Mouse (Mus musculus) heart, postnatal 25 days (tissue): ENCODE data around the gene Nck2. TPM values are rescaled to one million over a fixed set of nuclear protein-coding genes. Genes with fewer than 3 reads are reported as not detected.
A peak's percentile ranks its signal among the peaks of the same experiment; 100 is the strongest.

Experiments used
- DNase-seq: peaks from one replicate; pipeline ENCODE4 v3.0.0; 2022; ENCODE audit warnings: low spot score
- intact Hi-C: fragments of 180-260 bp; cut with DNase I; formaldehyde crosslinking; loops from one replicate; pipeline ENCODE4 v1.15.1; 2025
- total RNA-seq, 2 experiments: library from RNA; stranded (reverse); gene quantifications; 2 replicates each; pipeline ENCODE4 v1.2.3; 2021

The Nck2 gene
- total RNA-seq, 2 experiments from 2014 or later, result 14.3 to 15.4 TPM

- intact Hi-C loops, result no loop called here
- DNase-seq, result no peak
Observed at GRCm38 (mm10) chr1:43464976-43465375, 20.6 kb downstream of the Nck2 start.

- DNase-seq, result no peak
- intact Hi-C loops, result no loop called here
Observed at GRCm38 (mm10) chr1:43465957-43466624, 21.7 kb downstream of the Nck2 start.

DNA sequence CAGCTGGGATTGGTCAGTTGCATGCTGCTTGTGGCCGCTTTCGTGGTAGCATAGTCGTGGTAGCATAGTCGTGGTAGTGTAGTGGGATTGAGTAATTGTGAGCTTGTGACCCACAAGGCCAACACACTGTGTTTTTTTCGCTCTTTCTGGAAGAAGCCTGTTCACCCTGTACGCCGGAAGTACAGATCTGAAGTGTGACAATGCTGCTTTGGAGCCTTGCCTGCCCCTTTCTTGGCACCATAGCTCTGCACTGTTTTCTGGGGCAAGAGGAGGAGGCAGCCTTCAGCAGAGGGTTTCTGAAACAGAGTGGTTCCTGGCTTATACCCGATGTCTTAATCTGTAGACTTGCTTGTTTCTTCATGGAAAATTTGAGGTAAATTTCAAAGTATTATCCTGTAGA, 23.3 kb downstream of the Nck2 start:
- intact Hi-C loops, result no loop called here
- DNase-seq, result no peak

DNA sequence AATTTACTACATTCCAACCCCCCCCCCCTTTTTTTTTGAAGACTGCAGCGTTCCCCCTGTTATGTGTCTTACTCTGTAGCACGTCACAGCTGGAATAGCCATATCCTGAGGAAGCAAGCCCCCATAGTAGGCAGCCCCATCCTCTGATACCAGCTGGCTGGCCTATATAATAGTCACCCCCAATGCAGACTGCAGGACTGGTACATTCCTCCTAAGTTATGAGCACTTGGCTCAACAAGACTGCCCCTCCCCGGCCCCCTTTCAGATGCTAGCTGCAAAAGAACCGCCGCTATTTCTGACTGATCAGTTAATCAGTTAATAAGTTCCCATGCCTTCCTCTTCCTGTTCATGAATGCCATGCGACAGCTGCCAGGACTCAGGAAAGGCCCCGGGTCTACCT, 23.8 kb downstream of the Nck2 start:
- intact Hi-C loops, result no loop called here
- DNase-seq, result no peak

GRCm38 (mm10) chr1:43468978-43469377, 24.6 kb downstream of the Nck2 start:
- intact Hi-C loops, result no loop called here
- no peak for DNase-seq

DNA sequence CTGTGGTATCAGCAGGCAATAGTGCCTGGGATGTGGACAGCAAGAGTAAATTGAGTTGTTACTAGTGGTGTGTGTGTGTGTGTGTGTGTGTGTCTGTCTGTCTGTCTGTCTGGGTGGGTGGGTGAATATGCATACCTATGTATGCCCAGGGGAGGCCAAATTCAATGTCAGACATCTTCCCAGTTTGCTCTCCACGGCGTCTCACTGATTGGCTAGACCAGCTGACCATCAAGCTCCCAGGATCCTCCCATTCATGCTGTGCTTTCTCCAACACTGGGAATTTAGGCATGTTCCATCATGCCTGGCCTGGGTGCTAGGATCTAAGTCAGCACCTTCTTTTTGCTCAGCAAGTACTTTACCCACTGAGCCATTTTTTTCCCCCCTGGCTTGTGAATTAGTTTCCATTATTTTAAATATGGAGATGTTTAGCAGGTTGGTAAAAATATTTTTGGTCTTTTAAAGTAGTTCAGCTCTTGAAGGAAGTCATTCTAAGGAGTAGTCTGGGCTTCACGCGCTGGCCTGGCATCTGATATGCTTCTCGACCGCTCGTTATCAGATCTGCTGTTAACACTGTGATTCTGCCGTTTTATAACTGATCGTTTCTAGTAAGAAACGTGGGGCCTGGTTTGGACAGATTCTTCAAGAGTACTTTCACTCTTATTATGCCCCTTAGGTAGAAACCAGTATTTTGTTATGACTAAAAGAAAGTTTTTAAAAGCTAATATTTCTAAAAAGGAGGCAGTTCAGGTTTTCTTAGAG, 26.2 kb downstream of the Nck2 start:
- no peak for DNase-seq
- intact Hi-C loops, result loop anchor here (5.0 kb wide), 1 partner anchor 47 kb away; no protein-coding TSS in a partner anchor

GRCm38 (mm10) chr1:43471180-43472045, 27.0 kb downstream of the Nck2 start:
- DNase-seq, result no peak
- intact Hi-C loops, result loop anchor here (5.0 kb wide), 1 partner anchor 46 kb away; no protein-coding TSS in a partner anchor

GRCm38 (mm10) chr1:43472046-43472649, 27.8 kb downstream of the Nck2 start:
- DNase-seq, result no peak
- intact Hi-C loops, result loop anchor here (5.0 kb wide), 1 partner anchor 45 kb away; no protein-coding TSS in a partner anchor

DNA sequence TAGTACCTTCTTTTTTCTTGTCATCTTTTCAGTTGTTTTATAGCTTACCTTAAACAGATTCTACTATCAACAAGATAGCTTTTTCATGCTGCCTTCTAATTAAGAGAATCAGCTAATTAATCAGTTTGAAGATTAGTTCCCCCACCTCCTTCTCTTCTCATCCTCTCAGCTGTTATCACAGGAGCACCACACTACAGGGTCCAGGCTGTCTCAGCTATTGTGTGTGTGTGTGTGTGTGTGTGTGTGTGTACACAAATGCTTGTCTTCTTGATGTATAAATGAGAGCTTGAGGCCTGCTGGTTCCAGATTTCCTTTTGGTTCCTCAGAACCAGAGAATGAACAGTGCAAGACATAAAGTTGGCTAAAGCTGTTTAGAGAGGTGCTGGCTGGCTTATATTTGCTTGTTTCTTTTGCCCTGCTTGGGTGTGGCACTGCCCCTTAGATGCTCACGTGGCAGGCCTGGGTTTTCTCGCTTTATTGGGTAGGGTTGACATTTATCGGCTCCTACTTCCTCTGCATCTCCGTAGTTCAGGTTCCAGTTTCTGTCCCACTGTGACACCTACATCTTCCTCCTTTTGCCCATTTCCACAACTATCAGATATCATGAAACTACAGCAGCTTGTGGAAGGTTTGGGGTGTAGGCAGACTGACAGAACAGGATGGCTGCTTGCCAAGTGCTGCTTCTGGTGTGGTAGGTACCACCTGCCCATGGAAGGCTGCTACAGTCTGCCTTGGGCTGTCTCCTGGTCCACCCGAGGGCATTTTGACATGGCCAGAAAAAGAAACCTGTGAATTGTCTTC, 29.6 kb downstream of the Nck2 start:
- intact Hi-C loops, result loop anchor here (5.0 kb wide), 1 partner anchor 43 kb away; no protein-coding TSS in a partner anchor
- no peak for DNase-seq

DNA sequence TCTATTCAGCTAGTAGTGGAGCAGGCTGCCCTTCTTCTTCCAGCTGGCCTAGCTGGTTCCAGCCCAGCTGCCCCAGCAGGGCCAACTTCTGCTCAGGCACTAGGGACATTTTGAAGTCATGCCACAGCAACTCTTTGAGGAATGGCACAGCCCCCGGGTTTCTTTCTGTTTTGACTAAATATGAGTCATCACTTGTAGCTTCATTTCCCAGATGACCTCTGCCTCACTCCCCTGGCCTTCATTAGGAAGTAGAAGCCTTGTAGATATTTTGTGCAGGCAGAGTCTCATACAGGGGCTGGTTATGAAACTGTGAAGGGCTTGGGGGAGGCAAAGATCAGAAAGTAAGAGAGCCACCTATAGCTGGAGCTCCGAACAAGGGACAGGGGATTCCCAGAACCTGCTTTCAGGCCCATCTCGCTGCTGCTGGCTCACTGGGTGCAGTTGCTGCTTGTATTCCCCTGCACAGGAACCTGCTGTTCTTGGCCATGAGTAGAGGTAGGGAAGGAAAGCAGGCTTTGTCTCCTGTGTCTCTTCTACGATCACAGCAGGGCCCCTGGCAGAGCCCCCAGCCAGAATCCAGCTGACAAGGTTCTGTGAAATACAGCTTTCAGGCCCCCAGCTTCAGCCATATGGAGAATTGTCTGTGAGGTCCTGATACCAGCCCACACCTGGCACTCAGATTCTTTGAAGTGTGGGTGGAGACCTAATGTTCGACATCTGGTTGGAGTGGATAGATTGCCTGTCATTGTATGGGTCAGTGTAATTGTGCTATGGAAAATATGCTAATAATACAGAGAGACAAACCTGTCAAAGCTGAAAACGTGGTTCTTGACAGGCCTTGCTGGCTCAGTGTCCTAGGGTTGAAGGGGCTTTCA, 30.4 kb downstream of the Nck2 start:
- intact Hi-C loops, result loop anchor here (5.0 kb wide), 1 partner anchor 43 kb away; no protein-coding TSS in a partner anchor

DNA sequence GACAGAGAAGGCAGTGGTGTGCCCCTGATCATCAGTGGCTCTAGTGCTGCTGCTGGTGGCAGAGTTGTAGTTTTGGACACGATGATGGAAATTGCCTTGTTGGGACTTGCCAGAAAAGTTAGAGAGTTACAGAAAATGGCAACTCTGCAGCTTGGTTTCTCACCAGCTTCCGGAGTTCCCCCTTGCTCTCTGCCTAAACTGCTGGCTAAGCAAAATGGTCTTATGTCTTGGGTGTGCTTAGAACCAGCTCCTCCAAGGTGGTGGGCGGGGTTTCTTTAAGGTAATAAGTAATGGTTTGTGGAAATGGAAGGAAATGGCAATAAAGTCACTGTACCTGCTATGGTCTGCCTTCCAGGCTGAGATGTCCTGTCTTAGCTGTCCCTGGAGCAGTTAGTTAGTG, 33.6 kb downstream of the Nck2 start:
- DNase-seq, result no peak
- intact Hi-C loops, result no loop called here

More for the DNA sequence above, 30.4 kb downstream of the Nck2 start:
- DNase-seq, result peak; percentile 16

- intact Hi-C loops, result no loop called here
- DNase-seq, result no peak
Observed at GRCm38 (mm10) chr1:43485204-43485603, 40.8 kb downstream of the Nck2 start.

GRCm38 (mm10) chr1:43486500-43486899, 42.1 kb downstream of the Nck2 start:
- no peak for DNase-seq
- intact Hi-C loops, result no loop called here

DNA sequence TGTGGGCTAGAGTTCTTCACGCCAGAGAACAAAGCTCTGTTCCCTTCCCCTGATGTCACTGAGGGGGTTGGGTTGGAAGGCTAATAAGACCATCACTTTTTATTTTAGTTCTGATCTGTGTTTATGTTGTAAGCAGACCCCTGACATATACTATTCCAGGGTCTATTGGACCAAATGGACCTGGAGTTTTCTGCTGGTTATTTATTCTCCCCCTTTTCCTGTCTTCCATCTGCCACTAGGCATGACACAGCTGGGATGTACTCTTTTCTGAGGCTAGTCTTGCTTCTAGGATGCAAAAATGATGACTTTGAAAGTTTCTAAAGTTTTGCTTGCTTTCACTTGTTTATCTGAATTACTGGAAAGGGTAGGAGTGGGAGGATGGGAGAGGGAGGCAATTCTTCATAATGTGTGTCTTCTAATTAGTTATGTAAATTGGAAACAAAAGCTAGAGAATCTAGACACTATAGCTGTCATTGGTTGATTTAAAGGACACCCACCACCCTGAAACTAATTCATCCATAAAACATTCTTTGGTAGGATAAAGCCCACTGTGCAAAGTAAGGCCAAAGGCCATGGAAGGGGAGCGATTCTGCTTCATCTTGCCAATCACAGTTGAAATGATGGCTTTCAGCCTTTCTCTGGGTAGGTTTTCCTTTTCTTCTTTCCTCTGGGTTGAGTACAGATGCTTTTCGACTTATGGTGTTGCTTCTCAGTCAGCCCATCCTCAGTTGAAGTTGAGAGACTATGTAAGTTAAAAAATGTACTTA, 42.8 kb downstream of the Nck2 start:
- intact Hi-C loops, result no loop called here
- DNase-seq, result no peak

DNA sequence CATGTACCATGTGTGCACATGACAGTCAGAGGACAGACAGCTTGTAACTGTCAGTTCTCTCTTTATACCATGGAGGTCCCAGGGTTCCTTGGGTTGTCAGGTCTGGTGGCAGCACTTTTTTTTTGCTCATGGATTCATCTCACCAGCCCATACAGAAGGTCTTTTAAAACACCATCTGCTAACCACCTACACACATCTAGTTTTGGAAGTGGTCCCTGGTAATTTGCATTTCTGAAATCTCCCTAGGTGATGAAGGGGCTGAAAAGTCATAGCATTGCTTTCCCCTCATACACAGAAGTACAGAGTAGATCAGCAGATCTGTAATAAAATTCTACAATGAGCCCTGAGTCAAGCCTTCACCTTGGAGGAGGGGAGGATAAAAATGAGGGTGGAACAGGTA, 44.9 kb downstream of the Nck2 start:
- no peak for DNase-seq
- intact Hi-C loops, result no loop called here

GRCm38 (mm10) chr1:43491506-43492269, 47.3 kb downstream of the Nck2 start:
- intact Hi-C loops, result no loop called here

More at GRCm38 (mm10) chr1:43491506-43492269, 47.3 kb downstream of the Nck2 start:
- no peak for DNase-seq
